Mouse (Mus musculus): ENCODE data around the gene Sstr3. TPM values are rescaled to one million over a fixed set of nuclear protein-coding genes. Genes with fewer than 3 reads are reported as not detected.

Gene Sstr3
- total RNA-seq, 2 experiments from 2014 or later = not detected

- ATAC-seq (replicated peaks; ENCODE audit: poor library complexity) = no peak
Measured at GRCm38 (mm10) chr15:78563344-78563743, 18.9 kb upstream of the Sstr3 start.

DNA sequence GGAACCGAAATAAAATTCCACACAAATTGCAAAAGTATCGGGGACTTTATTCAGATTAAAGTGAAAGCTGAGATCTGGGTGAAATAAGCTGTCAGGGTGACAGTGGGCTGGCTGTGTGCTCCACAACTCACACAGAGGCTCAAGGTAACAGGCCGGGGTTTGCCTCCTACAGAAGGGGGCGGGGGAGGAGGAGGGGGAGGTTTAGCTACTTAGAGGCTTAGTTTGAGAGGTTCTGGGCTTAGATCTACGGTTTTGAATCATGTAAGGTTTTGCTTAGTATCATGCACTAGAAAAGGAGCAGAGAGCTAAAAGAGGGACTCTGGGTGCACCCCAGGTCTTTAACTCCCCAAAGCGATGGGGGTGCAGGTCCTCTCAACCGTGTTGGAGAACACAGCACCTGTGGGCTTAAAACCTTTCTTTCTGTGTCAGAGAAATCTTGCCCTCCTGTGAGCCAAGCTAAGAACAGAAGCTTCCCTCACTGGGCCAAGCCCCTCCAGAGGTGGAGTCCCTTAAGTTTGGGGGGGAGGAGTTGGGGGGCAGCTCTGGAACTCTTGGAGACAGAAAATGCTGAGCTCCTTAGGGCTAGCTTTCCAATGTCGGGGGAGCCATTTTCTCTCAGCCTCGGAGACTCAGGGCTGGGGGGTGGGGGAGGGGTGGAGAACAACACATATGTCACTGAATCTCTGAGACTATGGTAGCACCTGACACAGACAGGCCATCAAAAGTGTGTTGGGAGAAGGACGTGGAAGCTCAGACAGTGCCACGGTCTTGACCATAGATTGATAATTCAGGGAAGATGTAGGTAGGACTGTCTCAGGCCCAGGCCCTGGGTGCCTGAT lies 14.9 kb upstream of the Sstr3 start:
- no peak for ATAC-seq (replicated peaks; ENCODE audit: poor library complexity)

DNA sequence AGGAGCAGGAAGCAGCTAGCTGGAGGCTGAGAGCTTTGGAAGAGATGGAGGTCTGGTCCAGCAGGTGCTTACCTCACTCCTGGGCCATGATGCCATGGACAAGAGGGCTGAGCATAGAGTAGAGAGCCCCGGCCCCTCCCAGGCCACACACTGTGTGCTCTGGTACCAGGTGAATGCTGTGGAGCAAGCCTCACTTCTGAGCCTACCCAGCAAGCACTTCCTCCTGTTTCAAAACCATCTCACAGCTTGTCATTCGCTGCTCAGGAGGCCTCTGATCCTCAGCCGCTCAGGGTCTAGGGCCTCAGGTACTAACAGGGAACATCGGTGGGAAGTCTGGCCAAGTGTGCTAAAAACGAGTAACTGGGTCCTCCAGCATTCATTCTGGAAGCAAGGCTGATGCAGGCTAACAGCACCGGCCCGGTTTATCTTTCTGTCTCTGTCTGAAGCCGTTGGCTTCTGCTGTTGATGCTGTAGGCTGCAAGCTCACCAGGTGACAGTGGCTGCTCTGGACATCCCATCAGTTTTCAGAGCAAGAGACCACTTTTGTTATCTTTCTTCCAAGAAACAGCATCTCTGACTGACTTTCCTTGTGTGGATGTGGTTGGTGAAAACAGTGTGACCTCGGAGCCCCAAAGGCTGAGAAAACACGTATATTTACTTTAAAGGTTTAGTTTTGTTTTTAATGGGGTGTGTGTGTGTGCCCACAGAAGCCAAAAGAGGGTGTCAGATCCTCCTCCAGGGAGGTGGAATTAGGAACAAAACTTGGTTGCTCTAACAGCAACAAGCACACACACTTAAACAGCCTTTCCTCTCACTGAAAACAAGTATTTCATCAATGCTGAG lies 13.4 kb upstream of the Sstr3 start:
- ATAC-seq (replicated peaks; ENCODE audit: poor library complexity) = 0 out of 2 replicates have a peak, but pooled peaks have one; percentile 17

GRCm38 (mm10) chr15:78554545-78555313 lies 10.2 kb upstream of the Sstr3 start:
- no peak for ATAC-seq (replicated peaks; ENCODE audit: poor library complexity)

GRCm38 (mm10) chr15:78549189-78549734 lies 4.8 kb upstream of the Sstr3 start:
- ATAC-seq (replicated peaks; ENCODE audit: poor library complexity) = no peak

DNA sequence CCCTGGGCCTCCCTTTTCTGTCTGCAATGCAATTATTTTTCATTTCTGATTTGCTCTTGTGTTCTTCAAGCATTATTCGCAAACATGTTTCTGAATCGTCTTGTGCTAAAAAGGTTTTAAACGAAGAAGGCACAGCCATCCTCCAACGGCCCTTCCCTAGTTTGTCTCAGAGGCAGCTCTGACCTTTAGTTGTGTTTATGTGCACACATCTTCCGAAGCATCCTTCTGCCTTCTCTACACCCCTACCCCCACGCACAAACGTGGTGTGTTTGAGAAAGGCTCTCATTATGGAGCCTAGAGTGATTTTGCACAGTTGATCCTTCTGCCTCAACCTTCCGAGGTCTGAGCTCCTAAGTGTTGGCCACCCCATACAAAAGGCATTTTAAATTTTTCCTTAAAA lies 4.2 kb upstream of the Sstr3 start:
- ATAC-seq (replicated peaks; ENCODE audit: poor library complexity) = no peak

DNA sequence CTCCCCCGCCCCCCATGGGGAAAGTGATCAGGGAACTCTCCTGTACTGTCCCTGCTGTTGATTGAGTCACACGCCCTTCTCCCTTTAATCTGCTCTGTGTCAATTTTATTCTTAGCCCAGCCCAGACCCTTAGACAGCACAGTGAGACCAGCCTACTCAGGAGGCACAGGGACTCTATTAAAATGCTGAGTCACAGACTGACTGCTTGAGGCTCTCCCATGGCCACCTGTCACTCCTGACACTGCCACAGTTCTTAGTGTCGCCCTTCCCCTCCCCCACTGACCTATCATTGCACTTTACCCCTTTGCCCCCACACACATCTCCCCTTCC lies 3.8 kb upstream of the Sstr3 start:
- peak; percentile 63 for ATAC-seq (replicated peaks; ENCODE audit: poor library complexity)

DNA sequence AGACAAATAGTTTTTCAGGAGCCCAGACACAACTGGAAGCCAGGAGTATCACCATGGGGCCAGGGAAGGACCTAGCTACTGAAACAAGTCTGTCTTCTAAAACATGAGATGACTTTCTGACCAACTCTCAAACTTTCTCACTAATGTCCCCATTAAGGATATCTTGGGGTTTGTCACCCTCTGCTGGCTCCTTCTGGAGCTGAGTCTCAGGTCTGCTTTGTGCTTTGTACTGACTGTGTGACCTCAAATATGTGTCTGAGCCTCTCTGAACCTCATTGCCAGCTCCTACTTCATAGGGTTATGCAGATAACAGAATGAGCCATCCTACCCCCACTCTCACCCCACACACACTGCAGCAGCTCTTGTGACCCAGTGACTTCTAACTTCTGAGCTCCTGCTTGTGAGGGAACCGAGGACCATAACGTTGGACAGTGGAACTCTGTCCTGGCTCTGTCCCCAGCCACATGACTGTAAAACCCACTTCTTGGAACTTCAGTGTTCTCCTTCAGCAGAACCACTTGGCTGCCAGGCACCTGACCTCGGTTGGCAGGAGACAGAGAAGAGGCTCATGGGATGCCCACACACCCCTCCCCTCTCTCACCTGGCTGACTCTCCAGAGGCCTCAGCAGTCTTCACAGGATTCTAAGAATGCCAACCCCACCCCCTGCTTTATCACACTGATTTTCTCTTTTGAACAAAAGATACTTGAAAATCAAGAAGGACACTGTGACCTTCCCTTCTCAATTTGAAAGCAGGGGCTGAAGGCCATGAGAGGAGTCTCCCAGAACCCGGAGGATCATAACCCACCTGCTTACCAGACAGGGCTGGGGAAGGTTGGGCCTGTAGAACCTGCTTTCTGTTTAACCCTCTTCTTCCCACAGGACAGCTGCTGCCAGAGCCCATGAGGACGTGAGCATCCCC lies 3.2 kb upstream of the Sstr3 start:
- peak; percentile 50 for ATAC-seq (replicated peaks; ENCODE audit: poor library complexity)

- ATAC-seq (replicated peaks; ENCODE audit: poor library complexity) = no peak
Measured at GRCm38 (mm10) chr15:78546060-78546459, 1.6 kb upstream of the Sstr3 start.

GRCm38 (mm10) chr15:78544041-78544440 lies 444 bp downstream of the Sstr3 start:
- no peak for ATAC-seq (replicated peaks; ENCODE audit: poor library complexity)

- ATAC-seq (replicated peaks; ENCODE audit: poor library complexity) = no peak
Measured at GRCm38 (mm10) chr15:78542767-78543303, 1.6 kb downstream of the Sstr3 start.

DNA sequence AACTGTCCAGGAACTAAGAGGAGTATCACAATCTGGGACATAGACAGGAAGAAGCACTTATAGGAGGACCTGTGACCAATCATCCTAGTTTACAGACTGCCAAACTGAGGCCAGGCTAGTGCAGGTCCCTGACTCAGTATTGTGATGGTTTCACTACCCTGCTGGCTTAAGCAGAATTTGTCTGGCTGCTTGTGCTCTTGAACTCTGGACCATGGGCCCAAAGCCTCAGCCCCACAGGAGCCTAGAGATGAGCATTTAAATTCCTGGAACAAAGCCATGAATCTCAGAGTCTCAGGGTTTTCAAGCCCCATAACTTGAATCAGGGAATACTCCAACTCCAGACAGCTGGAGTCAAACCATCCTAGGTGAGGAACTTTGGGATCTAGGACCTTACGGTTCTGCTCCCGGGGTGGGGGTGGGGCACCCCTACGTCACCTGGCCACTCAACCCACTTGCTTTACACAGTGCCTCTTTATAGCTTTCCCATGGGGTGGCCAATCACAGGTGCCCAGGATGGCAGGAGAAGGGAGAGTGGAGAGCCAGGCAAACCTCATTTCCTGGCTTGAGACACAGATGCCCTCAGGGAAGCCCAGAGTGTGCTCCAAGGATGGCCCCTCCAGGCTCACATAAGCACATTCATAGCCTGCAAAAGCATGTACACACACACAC lies 2.3 kb downstream of the Sstr3 start:
- ATAC-seq (replicated peaks; ENCODE audit: poor library complexity) = no peak

DNA sequence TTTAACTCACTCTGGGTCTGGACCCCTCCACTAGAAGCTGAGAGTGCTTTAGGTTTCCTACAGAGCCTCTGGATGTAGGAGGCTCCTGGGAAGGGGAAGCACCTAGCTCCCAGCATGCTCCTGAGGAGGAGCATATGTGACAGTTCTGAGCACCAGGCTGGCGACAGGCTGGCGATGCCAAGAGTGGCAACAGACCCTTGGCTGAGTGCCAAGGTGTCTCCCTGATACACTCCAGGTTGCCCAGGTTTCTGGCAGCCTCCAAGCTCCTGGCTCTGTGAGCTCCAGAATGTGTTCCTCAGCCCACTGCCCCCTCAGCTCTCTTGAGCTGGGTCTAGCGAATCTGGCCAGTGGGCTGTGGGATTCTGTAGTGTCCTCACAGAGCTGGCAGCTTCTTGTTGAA lies 2.9 kb downstream of the Sstr3 start:
- no peak for ATAC-seq (replicated peaks; ENCODE audit: poor library complexity)

- no peak for ATAC-seq (replicated peaks; ENCODE audit: poor library complexity)
Measured at GRCm38 (mm10) chr15:78541036-78541435, 3.4 kb downstream of the Sstr3 start.

- ATAC-seq (replicated peaks; ENCODE audit: poor library complexity) = no peak
Measured at GRCm38 (mm10) chr15:78535723-78536421, 8.6 kb downstream of the Sstr3 start.

GRCm38 (mm10) chr15:78533346-78533835 lies 11.1 kb downstream of the Sstr3 start:
- ATAC-seq (replicated peaks; ENCODE audit: poor library complexity) = no peak

DNA sequence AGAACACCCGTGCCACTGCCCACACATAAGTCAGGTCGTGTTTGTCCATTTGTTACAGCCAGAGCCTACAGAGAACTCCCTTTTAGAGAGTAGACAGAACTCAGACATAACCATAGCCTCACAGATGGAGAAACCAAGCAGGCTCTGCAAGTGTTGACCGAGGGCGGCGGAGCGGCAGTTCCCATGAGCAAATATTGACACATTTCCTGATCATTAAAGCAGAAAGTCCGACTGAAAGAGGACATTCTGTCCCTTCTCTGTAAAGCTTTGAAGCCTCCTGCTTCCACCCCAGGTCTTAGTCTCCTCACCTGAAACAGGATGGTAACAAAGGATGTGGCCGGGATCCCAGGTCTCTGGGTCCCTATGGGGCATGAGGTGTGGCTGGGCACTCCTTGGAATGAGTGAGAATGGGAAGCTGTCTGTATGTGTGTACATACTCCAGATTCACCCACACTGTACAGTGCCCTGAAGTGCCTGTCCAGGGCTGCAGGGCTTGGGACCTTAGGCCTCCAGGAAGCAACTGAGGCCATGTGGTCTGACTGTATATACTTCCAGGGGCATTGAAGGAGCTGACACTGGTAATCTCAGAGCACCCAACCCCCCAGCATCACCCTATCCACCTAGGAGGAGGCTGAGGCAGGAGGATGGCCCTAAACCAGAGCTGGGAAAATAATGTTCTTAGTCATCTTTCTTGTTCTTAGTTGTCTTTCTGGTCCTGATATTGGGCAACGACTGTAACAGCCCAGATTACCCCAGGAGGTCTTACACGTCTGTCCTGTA lies 11.7 kb downstream of the Sstr3 start:
- ATAC-seq (replicated peaks; ENCODE audit: poor library complexity) = no peak
